In the genomic region with DNA sequence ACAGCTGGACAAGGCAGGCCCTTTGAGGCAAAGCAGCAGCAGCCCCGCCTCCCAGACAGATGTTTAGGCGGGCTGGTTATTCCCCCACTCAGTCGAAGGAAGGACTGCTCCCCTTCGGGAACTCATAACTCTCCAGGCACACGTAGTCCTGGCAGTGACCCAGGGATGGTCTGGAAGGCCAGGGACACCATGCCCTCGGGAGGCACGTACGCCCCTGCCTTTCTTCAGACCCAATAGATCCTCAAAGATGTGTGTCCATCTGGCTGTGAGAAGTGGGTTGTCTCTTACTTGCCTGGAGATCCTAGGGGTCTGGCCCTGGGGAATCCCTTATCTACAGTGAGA, we compare ENCODE assay signal across 8 mouse cellular contexts. TPM values are rescaled to one million over a fixed set of nuclear protein-coding genes. Genes with fewer than 3 reads are reported as not detected.
DNase-seq lines count a peak whose midpoint lies in the region; ATAC-seq and TF ChIP-seq lines count a peak whose summit lies in the region.

No protein-coding gene starts in this region.

- H3K4me3 ChIP-seq in heart, embryonic 11.5 days (ENCODE audit: low read depth, low read length): peak overlapping the region; percentile 68
- peak overlapping the region in 2 of 3 experiments; percentile 5 to 39 for H3K4me3 ChIP-seq in CH12.LX (replicated peaks in 1 of 3; ENCODE audit: low read depth in 2 of 3, low read length in 2 of 3, poor library complexity in 1 of 3)
- H3K4me3 ChIP-seq in forebrain, embryonic 14.5 days (ENCODE audit: low read depth, low read length): peak overlapping the region; percentile 40
- H3K4me3 ChIP-seq in liver, embryonic 15.5 days (replicated peaks): peak overlapping the region; percentile 72

- dilution Hi-C loops in CH12.LX (cut with MboI; ENCODE audit: extremely low pct_ligation_motif_present, extremely low pct_unique_long_range_greater_than_20kb, low sequenced_read_pairs): no loop called here

- DNase-seq in heart, postnatal 14 days: no peak
- no peak for DNase-seq in CH12.LX (ENCODE audit: extremely low read depth)
- DNase-seq in forebrain, embryonic 14.5 days (ENCODE audit: low spot score): no peak
- DNase-seq in adrenal gland, adult (ENCODE audit: inconsistent age in 2 of 2, low spot score in 1 of 2): no peak
- DNase-seq in urinary bladder, adult 2 months (ENCODE audit: low spot score): no peak
- DNase-seq in left cerebral cortex, adult 18-20 months (ENCODE audit: low spot score in 2 of 2): no peak

- ATAC-seq in heart, embryonic 11.5 days (replicated peaks; ENCODE audit: insufficient number of reproducible peaks, low FRiP score, low TSS enrichment): no peak
- no peak for ATAC-seq in forebrain, embryonic 14.5 days
- no peak for ATAC-seq in liver, embryonic 15.5 days (ENCODE audit: insufficient read depth)

- H3K9me3 ChIP-seq in heart, embryonic 11.5 days (replicated peaks; ENCODE audit: control insufficient read depth, low read length): no peaks in the 10 kb centered on the region
- H3K9me3 ChIP-seq in CH12.LX (replicated peaks; ENCODE audit: low read length): peaks cover 6% of the 10 kb centered on the region
- H3K9me3 ChIP-seq in forebrain, embryonic 14.5 days (replicated peaks; ENCODE audit: control insufficient read depth, low read length): no peaks in the 10 kb centered on the region
- H3K9me3 ChIP-seq in liver, embryonic 15.5 days (replicated peaks): no peaks in the 10 kb centered on the region

- no peaks in the 10 kb centered on the region for H3K27me3 ChIP-seq in heart, embryonic 11.5 days (ENCODE audit: control insufficient read depth, insufficient read depth, low read length)
- H3K27me3 ChIP-seq in CH12.LX (replicated peaks): peaks cover 19% of the 10 kb centered on the region
- H3K27me3 ChIP-seq in forebrain, embryonic 14.5 days (replicated peaks; ENCODE audit: control insufficient read depth, insufficient read depth, low read length): no peaks in the 10 kb centered on the region
- no peaks in the 10 kb centered on the region for H3K27me3 ChIP-seq in liver, embryonic 15.5 days

- no peak for TF ChIP-seq EP300 in CH12.LX (IDR thresholded peaks at IDR 0.05; ENCODE audit: low read length)

- 10% methylated on average over 8 of the region's 8 CpGs for WGBS in heart, embryonic 11.5 days (ENCODE audit: insufficient replicate concordance)
- WGBS in forebrain, embryonic 14.5 days: 9% methylated on average over 8 of the region's 8 CpGs
- 12% methylated on average over 8 of the region's 8 CpGs for WGBS in liver, embryonic 15.5 days (ENCODE audit: insufficient replicate concordance)

- intact Hi-C loops in heart, postnatal 14 days (cut with DNase I): loop anchor here (10.0 kb wide), 1 partner anchor 57 kb away; no protein-coding TSS in a partner anchor

- H3K36me3 ChIP-seq in heart, embryonic 11.5 days (ENCODE audit: control insufficient read depth, insufficient read depth, low read length): no peaks in the 10 kb centered on the region
- H3K36me3 ChIP-seq in CH12.LX (replicated peaks in 1 of 2; ENCODE audit: control insufficient read depth in 1 of 2, insufficient read depth in 1 of 2, low read length in 1 of 2): peaks cover 0 to 26% of the 10 kb centered on the region in 2 experiments
- H3K36me3 ChIP-seq in forebrain, embryonic 14.5 days (ENCODE audit: control insufficient read depth, insufficient read depth, low read length): peaks cover 7% of the 10 kb centered on the region; the same call in 1 of the 2 replicates
- H3K36me3 ChIP-seq in liver, embryonic 15.5 days (replicated peaks): peaks cover 35% of the 10 kb centered on the region

- peak overlapping the region; percentile 86 for H3K27ac ChIP-seq in heart, embryonic 11.5 days (ENCODE audit: low read depth, low read length)
- no peak overlapping the region for H3K27ac ChIP-seq in CH12.LX (ENCODE audit: insufficient read depth, low read depth)
- H3K27ac ChIP-seq in forebrain, embryonic 14.5 days (ENCODE audit: low read depth, low read length): peak overlapping the region; percentile 65
- H3K27ac ChIP-seq in liver, embryonic 15.5 days (replicated peaks): peak overlapping the region; percentile 92

- H3K9ac ChIP-seq in heart, embryonic 11.5 days (ENCODE audit: low read depth, low read length): peak overlapping the region; percentile 67
- peak overlapping the region; percentile 51 for H3K9ac ChIP-seq in CH12.LX (ENCODE audit: insufficient read depth, low read depth)
- H3K9ac ChIP-seq in forebrain, embryonic 14.5 days (ENCODE audit: low read length): peak overlapping the region; percentile 59
- H3K9ac ChIP-seq in liver, embryonic 15.5 days: peak overlapping the region; percentile 64

- in situ Hi-C loops in CH12.LX (cut with MboI; ENCODE audit: low pct_ligation_motif_present, low pct_unique_long_range_greater_than_20kb, low sequenced_read_pairs): no loop called here

- no peak for TF ChIP-seq CTCF in CH12.LX (conservative IDR thresholded peaks at IDR 0.05 in 1 of 2, IDR thresholded peaks at IDR 0.05 in 1 of 2; ENCODE audit: low read depth in 2 of 2, low read length in 2 of 2)

- no peak for TF ChIP-seq POLR2A in CH12.LX (IDR thresholded peaks at IDR 0.05; ENCODE audit: low read depth, low read length)

- peak overlapping the region; percentile 92 for H3K4me2 ChIP-seq in heart, embryonic 11.5 days
- peak overlapping the region; percentile 52; the same call in 1 of the 2 replicates for H3K4me2 ChIP-seq in CH12.LX (ENCODE audit: insufficient read depth, low read depth, poor library complexity, severe bottlenecking)
- H3K4me2 ChIP-seq in forebrain, embryonic 14.5 days (ENCODE audit: low read length): peak overlapping the region; percentile 72
- peak overlapping the region; percentile 98 for H3K4me2 ChIP-seq in liver, embryonic 15.5 days

- TF ChIP-seq RAD21 in CH12.LX (IDR thresholded peaks at IDR 0.05; ENCODE audit: low read depth, low read length): no peak

- no peaks in the 10 kb centered on the region for H3K79me2 ChIP-seq in CH12.LX (replicated peaks; ENCODE audit: control insufficient read depth, extremely low read depth, insufficient read depth, poor library complexity, severe bottlenecking)

- peaks cover 17% of the 10 kb centered on the region for H3K4me1 ChIP-seq in heart, embryonic 11.5 days (ENCODE audit: control insufficient read depth, insufficient read depth, low read length)
- H3K4me1 ChIP-seq in CH12.LX (ENCODE audit: control insufficient read depth in 1 of 2, insufficient read depth in 2 of 2): peaks cover 13 to 44% of the 10 kb centered on the region in 2 experiments
- peaks cover 7% of the 10 kb centered on the region for H3K4me1 ChIP-seq in forebrain, embryonic 14.5 days (ENCODE audit: control insufficient read depth, insufficient read depth, low read length)
- H3K4me1 ChIP-seq in liver, embryonic 15.5 days (replicated peaks): peaks cover 60% of the 10 kb centered on the region

RNA-seq across cellular contexts. Expression of a gene that starts 6.4 kb away (rescaled TPM):
- 14.3 and 17.5 TPM in 2 replicates for polyA plus RNA-seq in heart, embryonic 11.5 days (2014; fragmentation: Nextera tagmentation; extraction: Ambion mirVana)
- 1 to 10 TPM; 1.2 to 1.5 TPM for total RNA-seq in heart, postnatal 14 days (2021)
- total RNA-seq in CH12.LX (2012; rRNA removed) (9.4 and 11.6 TPM in 2 replicates), CH12.LX (2014; rRNA removed) (6.7 and 8.1 TPM in 2 replicates)
- 4.1 and 4.6 TPM in 2 replicates for polyA plus RNA-seq in CH12.LX (2012; ENCODE audit: insufficient read length, low read depth)
- polyA plus RNA-seq in forebrain, embryonic 14.5 days (2014; fragmentation: Nextera tagmentation; extraction: Ambion mirVana): 23.7 and 23.8 TPM in 2 replicates
- polyA plus RNA-seq in liver, embryonic 15.5 days (2015; fragmentation: Nextera tagmentation; extraction: Ambion mirVana): 27.3 and 33.4 TPM in 2 replicates
- 97.6 and 157 TPM in 2 replicates for polyA plus RNA-seq in urinary bladder, adult 2 months (2012; rRNA removed)
- total RNA-seq in left cerebral cortex, adult 18-20 months (2021): 1 to 10 TPM; 1.4 to 2.5 TPM

RNA-seq across cellular contexts. Expression of a gene that starts 6.5 kb away (rescaled TPM):
- polyA plus RNA-seq in heart, embryonic 11.5 days (2014; fragmentation: Nextera tagmentation; extraction: Ambion mirVana): 50.2 and 51.1 TPM in 2 replicates
- 10 to 100 TPM; 43.4 to 44.3 TPM for total RNA-seq in heart, postnatal 14 days (2021)
- 51.7 and 52.5 TPM in 2 replicates for total RNA-seq in CH12.LX (2012; rRNA removed)
- 21.8 and 22.4 TPM in 2 replicates for total RNA-seq in CH12.LX (2014; rRNA removed)
- polyA plus RNA-seq in CH12.LX (2012; ENCODE audit: insufficient read length, low read depth): 59.2 and 67.0 TPM in 2 replicates
- 64.2 and 78.8 TPM in 2 replicates for polyA plus RNA-seq in forebrain, embryonic 14.5 days (2014; fragmentation: Nextera tagmentation; extraction: Ambion mirVana)
- 26.7 and 32.6 TPM in 2 replicates for polyA plus RNA-seq in liver, embryonic 15.5 days (2015; fragmentation: Nextera tagmentation; extraction: Ambion mirVana)
- 16.4 and 30.4 TPM in 2 replicates for polyA plus RNA-seq in urinary bladder, adult 2 months (2012; rRNA removed)
- 10 to 100 TPM; 73.6 to 75.1 TPM for total RNA-seq in left cerebral cortex, adult 18-20 months (2021)

RNA-seq across cellular contexts. Expression of a gene that starts 8.2 kb away (rescaled TPM):
- 0.46 and 0.99 TPM in 2 replicates for polyA plus RNA-seq in heart, embryonic 11.5 days (2014; fragmentation: Nextera tagmentation; extraction: Ambion mirVana)
- total RNA-seq in heart, postnatal 14 days (2021): not detected
- 0.50 and 1.1 TPM in 2 replicates for total RNA-seq in CH12.LX (2012; rRNA removed)
- total RNA-seq in CH12.LX (2014; rRNA removed): 0.55 and 0.97 TPM in 2 replicates
- polyA plus RNA-seq in CH12.LX (2012; ENCODE audit: insufficient read length, low read depth): 0.85 and 0.89 TPM in 2 replicates
- polyA plus RNA-seq in forebrain, embryonic 14.5 days (2014; fragmentation: Nextera tagmentation; extraction: Ambion mirVana): 0.94 and 0.95 TPM in 2 replicates
- 0.60 and 0.91 TPM in 2 replicates for polyA plus RNA-seq in liver, embryonic 15.5 days (2015; fragmentation: Nextera tagmentation; extraction: Ambion mirVana)
- polyA plus RNA-seq in urinary bladder, adult 2 months (2012; rRNA removed): 8.4 and 11.6 TPM in 2 replicates
- total RNA-seq in left cerebral cortex, adult 18-20 months (2021): not detected

RNA-seq across cellular contexts. Expression of a gene that starts 28.1 kb away (rescaled TPM):
- 1.6 TPM in 2 replicates for polyA plus RNA-seq in heart, embryonic 11.5 days (2014; fragmentation: Nextera tagmentation; extraction: Ambion mirVana)
- 1 to 10 TPM; 2.6 to 3.6 TPM for total RNA-seq in heart, postnatal 14 days (2021)
- total RNA-seq in CH12.LX (2012; rRNA removed) (0.92 and 0.93 TPM in 2 replicates), CH12.LX (2014; rRNA removed) (0.46 and 0.89 TPM in 2 replicates)
- 1.0 and 1.4 TPM in 2 replicates for polyA plus RNA-seq in CH12.LX (2012; ENCODE audit: insufficient read length, low read depth)
- polyA plus RNA-seq in forebrain, embryonic 14.5 days (2014; fragmentation: Nextera tagmentation; extraction: Ambion mirVana): 6.7 and 8.9 TPM in 2 replicates
- polyA plus RNA-seq in liver, embryonic 15.5 days (2015; fragmentation: Nextera tagmentation; extraction: Ambion mirVana): 11.0 and 12.1 TPM in 2 replicates
- polyA plus RNA-seq in urinary bladder, adult 2 months (2012; rRNA removed): 5.2 and 5.8 TPM in 2 replicates
- total RNA-seq in left cerebral cortex, adult 18-20 months (2021): 1 to 10 TPM; 2.7 to 4.4 TPM

RNA-seq across cellular contexts. Expression of a gene that starts 28.3 kb away (rescaled TPM):
- polyA plus RNA-seq in heart, embryonic 11.5 days (2014; fragmentation: Nextera tagmentation; extraction: Ambion mirVana): 73.1 and 80.9 TPM in 2 replicates
- 100 to 1,000 TPM; 101 to 104 TPM for total RNA-seq in heart, postnatal 14 days (2021)
- total RNA-seq in CH12.LX (2012; rRNA removed) (82.0 and 106 TPM in 2 replicates), CH12.LX (2014; rRNA removed) (43.6 and 48.9 TPM in 2 replicates)
- polyA plus RNA-seq in CH12.LX (2012; ENCODE audit: insufficient read length, low read depth): 71.3 and 86.3 TPM in 2 replicates
- polyA plus RNA-seq in forebrain, embryonic 14.5 days (2014; fragmentation: Nextera tagmentation; extraction: Ambion mirVana): 70.2 and 96.3 TPM in 2 replicates
- polyA plus RNA-seq in liver, embryonic 15.5 days (2015; fragmentation: Nextera tagmentation; extraction: Ambion mirVana): 83.0 and 98.2 TPM in 2 replicates
- polyA plus RNA-seq in urinary bladder, adult 2 months (2012; rRNA removed): 114 and 129 TPM in 2 replicates
- total RNA-seq in left cerebral cortex, adult 18-20 months (2021): 100 to 1,000 TPM; 223 to 237 TPM

Comparison
In these comparisons a context has a peak if more than half of its experiments do, and no peak if none do; other contexts are left out.
1. H3K4me3 ChIP-seq: peak in every context shown above with its lines; median percentile 72 in liver, embryonic 15.5 days; 68 in heart, embryonic 11.5 days; 40 in forebrain, embryonic 14.5 days; 22 in CH12.LX.